Mouse (Mus musculus) thymus, postnatal 25 days (tissue): Measurements from ENCODE around the gene Vmn2r116.
"Not testable (repeated sequence)": the region's sequence is repeated elsewhere in the genome, so short reads cannot be mapped to it uniquely, and the experiment has no call there.

Experiments used
- DNase-seq: peaks from one replicate; pipeline ENCODE4 v3.0.0; 2022

The Vmn2r116 gene

GRCm38 (mm10) chr17:23384304-23384703, at the start of gene Vmn2r116:
Gene Vmn2r116, plus strand, starts transcription at chr17:23384604.
- DNase-seq: not testable (repeated sequence)

DNA sequence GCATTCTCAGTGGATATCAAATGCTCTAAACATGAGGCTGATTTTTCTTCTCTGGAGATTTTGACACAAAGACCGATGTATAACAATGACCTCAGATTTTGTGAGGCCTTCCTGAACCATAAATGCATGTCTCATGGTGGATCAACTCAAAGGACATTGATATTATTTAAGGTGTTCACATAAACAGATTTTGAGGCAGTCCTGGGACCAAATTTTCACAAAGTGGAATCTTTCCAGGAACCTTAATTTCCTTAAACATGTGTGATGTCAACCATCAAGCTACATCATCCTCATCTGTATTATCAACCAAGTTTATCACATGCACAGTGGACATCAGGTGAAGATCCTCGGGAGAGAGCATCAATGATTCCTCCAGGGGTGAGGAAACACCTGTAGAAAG, 41.0 kb upstream of the Vmn2r116 start, which contains the start of gene Vmn2r115:
Gene Vmn2r115 (plus strand): TSS at position 301 of the 400 bp plus-strand sequence.
- DNase-seq: not testable (repeated sequence)

DNA sequence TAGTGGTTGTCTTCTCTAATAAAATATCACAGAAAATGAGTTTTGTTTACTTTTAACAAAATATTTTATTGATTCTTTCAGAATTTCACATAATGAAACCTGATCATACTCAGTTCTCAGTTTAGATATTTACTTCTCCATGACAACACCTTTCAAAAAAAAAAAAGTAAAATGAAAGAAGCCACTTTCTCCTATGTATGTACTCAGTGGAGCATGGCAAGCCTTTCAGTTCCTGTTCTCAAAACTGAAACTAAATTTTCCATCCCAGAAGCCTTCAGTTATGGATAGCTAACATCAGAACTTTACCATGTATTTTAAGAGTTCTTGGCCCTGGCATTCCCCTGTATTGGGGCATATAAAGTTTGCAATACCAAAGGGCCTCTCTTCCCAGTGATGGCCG, 32.8 kb upstream of the Vmn2r116 start:
- DNase-seq: no peak

DNA sequence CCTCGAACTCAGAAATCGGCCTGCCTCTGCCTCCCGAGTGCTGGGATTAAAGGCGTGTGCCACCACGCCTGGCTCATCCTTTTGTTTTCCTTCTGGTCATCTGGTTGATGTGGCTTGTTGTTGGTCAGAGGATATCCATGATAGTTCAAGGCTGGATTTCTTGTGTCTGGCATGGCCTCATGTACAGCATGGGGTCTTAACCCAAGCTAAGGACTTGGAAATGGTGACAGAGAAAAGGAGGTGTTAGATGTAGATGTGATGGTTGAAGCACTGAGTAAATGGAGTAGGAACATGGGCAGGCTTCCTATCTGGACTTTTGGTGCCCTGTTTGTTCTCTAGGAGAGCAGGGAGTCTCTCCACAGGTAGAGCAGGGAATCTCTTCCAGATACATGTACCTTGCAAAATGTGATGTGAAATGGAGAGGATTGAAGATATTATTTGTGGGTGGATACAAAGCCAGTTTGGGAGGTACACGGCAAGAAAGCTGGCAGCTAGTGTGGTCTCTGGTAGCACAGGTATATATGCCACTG, 48.8 kb downstream of the Vmn2r116 start:
- no peak for DNase-seq
